Mouse (Mus musculus) liver, adult 2 months (tissue): ENCODE results near the gene P3h4.

Experiments
- CTCF ChIP-seq: fragments of 200-500 bp; IDR thresholded peaks from 2 replicates; pipeline ENCODE4 v1.5.1; 2011; ENCODE audit warnings: low read depth, low read length, control low read depth
- POLR2A ChIP-seq: fragments of 200-500 bp; IDR thresholded peaks from 2 replicates; pipeline ENCODE4 v1.6.1; 2011; ENCODE audit warnings: low read length, control low read depth; ENCODE audit not compliant: insufficient read depth; ENCODE audit errors: extremely low read depth

DNA sequence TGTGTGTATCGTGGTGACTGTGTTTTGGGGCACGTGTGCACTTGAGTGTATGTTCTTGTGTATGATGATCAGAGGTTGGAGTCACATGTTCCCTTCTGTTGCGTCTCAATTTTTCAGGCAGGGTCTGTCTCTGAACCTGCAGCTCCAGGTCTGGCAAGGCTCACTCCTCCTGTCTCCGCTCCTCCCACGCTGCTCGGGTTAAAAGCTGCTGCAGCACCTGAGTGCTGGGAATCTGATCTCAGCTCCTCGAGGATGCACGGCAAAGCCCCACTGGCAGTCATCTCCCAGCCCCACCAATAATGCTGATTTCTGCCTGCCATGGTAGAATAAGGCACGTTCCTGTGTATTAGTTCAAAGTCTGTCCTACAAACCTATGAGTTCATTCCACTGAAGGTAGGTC is 39.5 kb downstream of the P3h4 start:
- TF ChIP-seq CTCF, result no peak
- TF ChIP-seq POLR2A, result no peak
